ENCODE assay signal across 11 mouse cellular contexts in genomic region chr10:59963609-59964008, GRCm38 (mm10). TPM values are rescaled to one million over a fixed set of nuclear protein-coding genes. Genes with fewer than 3 reads are reported as not detected.
DNase-seq lines count a peak whose midpoint lies in the region; ATAC-seq and TF ChIP-seq lines count a peak whose summit lies in the region.
"Had no signal": no experiment of that assay in that cellular context is flagged by ENCODE, and none has a peak within 500 bp of the region (broad histone marks: within the 10 kb centered on the region; RNA-seq: fewer than 3 reads in every experiment).

No protein-coding gene starts in this region.

- TF ChIP-seq CTCF in stomach, postnatal 0 days (IDR thresholded peaks at IDR 0.05; ENCODE audit: low read depth): no peak

- no peak overlapping the region for H3K4me2 ChIP-seq in heart, embryonic 16.5 days (ENCODE audit: low read depth, low read length)
- no peak overlapping the region for H3K4me2 ChIP-seq in midbrain, embryonic 13.5 days (replicated peaks)
- no peak overlapping the region for H3K4me2 ChIP-seq in midbrain, embryonic 11.5 days
- no peak overlapping the region for H3K4me2 ChIP-seq in forebrain, embryonic 15.5 days (replicated peaks)
- no peak overlapping the region for H3K4me2 ChIP-seq in stomach, postnatal 0 days (replicated peaks; ENCODE audit: low read depth)
- H3K4me2 ChIP-seq: liver, embryonic 13.5 days had no signal

- no peaks in the 10 kb centered on the region for H3K27me3 ChIP-seq in heart, embryonic 16.5 days (ENCODE audit: control insufficient read depth, insufficient read depth, low read length)
- H3K27me3 ChIP-seq in midbrain, embryonic 13.5 days: no peaks in the 10 kb centered on the region
- no peaks in the 10 kb centered on the region for H3K27me3 ChIP-seq in midbrain, embryonic 11.5 days (ENCODE audit: control insufficient read depth, insufficient read depth, low read length)
- no peaks in the 10 kb centered on the region for H3K27me3 ChIP-seq in forebrain, embryonic 15.5 days
- H3K27me3 ChIP-seq in stomach, postnatal 0 days (ENCODE audit: control insufficient read depth, insufficient read depth, low read length): no peaks in the 10 kb centered on the region

- DNase-seq in heart, adult 18-20 months: no peak
- DNase-seq in midbrain, embryonic 11.5 days (ENCODE audit: low spot score, missing footprints): no peak
- DNase-seq in stomach, postnatal 0 days (ENCODE audit: low spot score): no peak
- no peak for DNase-seq in cerebellum, postnatal 25 days
- DNase-seq in spleen, postnatal 10 days (ENCODE audit: low spot score in 2 of 2): no peak
- DNase-seq: cerebellum, postnatal 36 days; heart, postnatal 14 days; liver, embryonic 13.5 days had no signal

- H3K4me1 ChIP-seq in heart, embryonic 16.5 days (ENCODE audit: control insufficient read depth, insufficient read depth, low read length): peaks cover 31% of the 10 kb centered on the region
- H3K4me1 ChIP-seq in midbrain, embryonic 13.5 days (replicated peaks): peaks cover 37% of the 10 kb centered on the region
- H3K4me1 ChIP-seq in midbrain, embryonic 11.5 days (ENCODE audit: control insufficient read depth, insufficient read depth, low read length): peaks cover 9% of the 10 kb centered on the region
- H3K4me1 ChIP-seq in forebrain, embryonic 15.5 days: peaks cover 28% of the 10 kb centered on the region
- H3K4me1 ChIP-seq in stomach, postnatal 0 days (replicated peaks; ENCODE audit: control insufficient read depth, insufficient read depth): peaks cover 8% of the 10 kb centered on the region

- no peak for ATAC-seq in heart, embryonic 16.5 days (replicated peaks; ENCODE audit: extremely low read depth, insufficient read depth, low FRiP score)
- no peak for ATAC-seq in midbrain, embryonic 13.5 days
- ATAC-seq in midbrain, embryonic 11.5 days (ENCODE audit: low FRiP score): no peak
- no peak for ATAC-seq in forebrain, embryonic 15.5 days (replicated peaks)
- ATAC-seq in stomach, postnatal 0 days (ENCODE audit: low FRiP score, low TSS enrichment): no peak

- 86% methylated on average over 2 of the region's 2 CpGs for WGBS in heart, embryonic 16.5 days
- 54% methylated on average over 2 of the region's 2 CpGs for WGBS in midbrain, embryonic 13.5 days
- WGBS in midbrain, embryonic 11.5 days: 37% methylated on average over 2 of the region's 2 CpGs
- WGBS in forebrain, embryonic 15.5 days: 60% methylated on average over 2 of the region's 2 CpGs
- WGBS in stomach, postnatal 0 days: 59% methylated on average over 2 of the region's 2 CpGs

- no peak overlapping the region for H3K9ac ChIP-seq in heart, embryonic 16.5 days (ENCODE audit: low read length)
- H3K9ac ChIP-seq in midbrain, embryonic 13.5 days (replicated peaks): no peak overlapping the region
- no peak overlapping the region for H3K9ac ChIP-seq in midbrain, embryonic 11.5 days (ENCODE audit: low read length)
- H3K9ac ChIP-seq in forebrain, embryonic 15.5 days (replicated peaks): no peak overlapping the region
- peak overlapping the region; percentile 27; the same call in 1 of the 2 replicates for H3K9ac ChIP-seq in stomach, postnatal 0 days (ENCODE audit: low read length)
- H3K9ac ChIP-seq: liver, embryonic 13.5 days had no signal

- H3K27ac ChIP-seq in heart, embryonic 16.5 days (ENCODE audit: low read length): peak overlapping the region; percentile 89
- peak overlapping the region; percentile 47; the same call in 1 of the 2 replicates for H3K27ac ChIP-seq in midbrain, embryonic 13.5 days
- no peak overlapping the region for H3K27ac ChIP-seq in midbrain, embryonic 11.5 days (ENCODE audit: low read depth, low read length)
- H3K27ac ChIP-seq in forebrain, embryonic 15.5 days (replicated peaks): peak overlapping the region; percentile 74
- H3K27ac ChIP-seq in stomach, postnatal 0 days (replicated peaks): 0 out of 2 replicates have a peak overlapping the region, but pooled peaks have one; percentile 24
- H3K27ac ChIP-seq: liver, embryonic 13.5 days had no signal

- H3K36me3 ChIP-seq in heart, embryonic 16.5 days (ENCODE audit: control insufficient read depth, insufficient read depth): no peaks in the 10 kb centered on the region
- H3K36me3 ChIP-seq in midbrain, embryonic 13.5 days: no peaks in the 10 kb centered on the region
- no peaks in the 10 kb centered on the region for H3K36me3 ChIP-seq in midbrain, embryonic 11.5 days (ENCODE audit: control insufficient read depth, insufficient read depth, low read length)
- no peaks in the 10 kb centered on the region for H3K36me3 ChIP-seq in forebrain, embryonic 15.5 days
- H3K36me3 ChIP-seq in stomach, postnatal 0 days (ENCODE audit: control insufficient read depth, insufficient read depth, low read length): no peaks in the 10 kb centered on the region
- H3K36me3 ChIP-seq: liver, embryonic 13.5 days had no signal

- TF ChIP-seq EP300 in stomach, postnatal 0 days (optimal IDR thresholded peaks at IDR 0.05): no peak

- H3K4me3 ChIP-seq in heart, embryonic 16.5 days (ENCODE audit: low read length): no peak overlapping the region
- no peak overlapping the region for H3K4me3 ChIP-seq in midbrain, embryonic 13.5 days (replicated peaks)
- H3K4me3 ChIP-seq in midbrain, embryonic 11.5 days (ENCODE audit: low read depth, low read length): no peak overlapping the region
- no peak overlapping the region for H3K4me3 ChIP-seq in forebrain, embryonic 15.5 days
- H3K4me3 ChIP-seq in stomach, postnatal 0 days (ENCODE audit: low read depth, low read length): no peak overlapping the region
- H3K4me3 ChIP-seq: liver, embryonic 13.5 days had no signal

- H3K9me3 ChIP-seq in heart, embryonic 16.5 days (replicated peaks; ENCODE audit: control insufficient read depth, low read length): no peaks in the 10 kb centered on the region
- no peaks in the 10 kb centered on the region for H3K9me3 ChIP-seq in midbrain, embryonic 13.5 days
- no peaks in the 10 kb centered on the region for H3K9me3 ChIP-seq in midbrain, embryonic 11.5 days (ENCODE audit: control insufficient read depth, low read length)
- no peaks in the 10 kb centered on the region for H3K9me3 ChIP-seq in forebrain, embryonic 15.5 days
- H3K9me3 ChIP-seq in stomach, postnatal 0 days (ENCODE audit: control insufficient read depth, low read length): no peaks in the 10 kb centered on the region
- H3K9me3 ChIP-seq: liver, embryonic 13.5 days had no signal

RNA-seq across cellular contexts. Expression of gene Ddit4, which starts 12.0 kb away (rescaled TPM):
- polyA plus RNA-seq in heart, embryonic 16.5 days (2015; fragmentation: Nextera tagmentation; extraction: Ambion mirVana): 29.0 and 31.9 TPM in 2 replicates
- 100 to 1,000 TPM; 158 to 190 TPM for total RNA-seq in heart, adult 18-20 months (2021)
- 48.5 and 58.7 TPM in 2 replicates for polyA plus RNA-seq in midbrain, embryonic 13.5 days (2015; fragmentation: Nextera tagmentation; extraction: Ambion mirVana)
- 4.1 and 4.5 TPM in 2 replicates for polyA plus RNA-seq in midbrain, embryonic 11.5 days (2014; fragmentation: Nextera tagmentation; extraction: Ambion mirVana)
- 90.0 and 92.5 TPM in 2 replicates for polyA plus RNA-seq in forebrain, embryonic 15.5 days (2015; fragmentation: Nextera tagmentation; extraction: Ambion mirVana)
- polyA plus RNA-seq in stomach, postnatal 0 days (2015; fragmentation: Nextera tagmentation; extraction: Ambion mirVana): 12.4 and 17.3 TPM in 2 replicates

RNA-seq across cellular contexts. Expression of gene Ascc1, which starts 39.0 kb away (rescaled TPM):
- polyA plus RNA-seq in heart, embryonic 16.5 days (2015; fragmentation: Nextera tagmentation; extraction: Ambion mirVana): 41.9 and 44.1 TPM in 2 replicates
- total RNA-seq in heart, adult 18-20 months (2021): 10 to 100 TPM; 23.2 to 25.9 TPM
- polyA plus RNA-seq in midbrain, embryonic 13.5 days (2015; fragmentation: Nextera tagmentation; extraction: Ambion mirVana): 49.5 and 50.6 TPM in 2 replicates
- polyA plus RNA-seq in midbrain, embryonic 11.5 days (2014; fragmentation: Nextera tagmentation; extraction: Ambion mirVana): 42.5 and 43.6 TPM in 2 replicates
- 47.9 and 48.9 TPM in 2 replicates for polyA plus RNA-seq in forebrain, embryonic 15.5 days (2015; fragmentation: Nextera tagmentation; extraction: Ambion mirVana)
- 29.0 and 31.6 TPM in 2 replicates for polyA plus RNA-seq in stomach, postnatal 0 days (2015; fragmentation: Nextera tagmentation; extraction: Ambion mirVana)

RNA-seq across cellular contexts. Expression of gene Anapc16, which starts 39.3 kb away (rescaled TPM):
- 89.3 and 90.1 TPM in 2 replicates for polyA plus RNA-seq in heart, embryonic 16.5 days (2015; fragmentation: Nextera tagmentation; extraction: Ambion mirVana)
- total RNA-seq in heart, adult 18-20 months (2021): 10 to 100 TPM; 73.8 to 84.0 TPM
- 121 TPM in 2 replicates for polyA plus RNA-seq in midbrain, embryonic 13.5 days (2015; fragmentation: Nextera tagmentation; extraction: Ambion mirVana)
- polyA plus RNA-seq in midbrain, embryonic 11.5 days (2014; fragmentation: Nextera tagmentation; extraction: Ambion mirVana): 87.2 and 98.5 TPM in 2 replicates
- polyA plus RNA-seq in forebrain, embryonic 15.5 days (2015; fragmentation: Nextera tagmentation; extraction: Ambion mirVana): 117 TPM in 2 replicates
- polyA plus RNA-seq in stomach, postnatal 0 days (2015; fragmentation: Nextera tagmentation; extraction: Ambion mirVana): 76.8 and 86.4 TPM in 2 replicates
